Mouse (Mus musculus) T-helper 17 cell (primary cell): Measurements from ENCODE around the gene Wwox.

ENCODE experiments used
- in situ Hi-C, 2 experiments: fragments of 300-600 bp; cut with MboI, MseI; formaldehyde crosslinking; loops; 1 replicate in 1 of 2; 2 replicates in 1 of 2; pipeline ENCODE4 v1.15.1; 2025; ENCODE audit warnings: high pct_unique_total_duplicates in 2 of 2

Wwox gene

GRCm38 (mm10) chr8:115065386-115065785 lies 625.9 kb downstream of the Wwox start:
- in situ Hi-C loops, result loop anchor here in 1 of 2 experiments (5.0 kb wide), 2 partner anchors 88 to 642 kb away; partner anchors contain the start of gene Maf

- in situ Hi-C loops, result loop anchor here in 1 of 2 experiments (5.0 kb wide), 2 partner anchors 89 to 641 kb away; partner anchors contain the start of gene Maf
Measured at GRCm38 (mm10) chr8:115066550-115067058, 627.1 kb downstream of the Wwox start.

- in situ Hi-C loops, result loop anchor here in 1 of 2 experiments (5.0 kb wide), 2 partner anchors 91 to 639 kb away; partner anchors contain the start of gene Maf
Measured at GRCm38 (mm10) chr8:115068723-115069122, 629.3 kb downstream of the Wwox start.

- in situ Hi-C loops, result no loop called here
Measured at GRCm38 (mm10) chr8:115070225-115070624, 630.8 kb downstream of the Wwox start.

- in situ Hi-C loops, result no loop called here
Measured at GRCm38 (mm10) chr8:115071231-115071630, 631.8 kb downstream of the Wwox start.

- in situ Hi-C loops, result no loop called here
Measured at GRCm38 (mm10) chr8:115078296-115078695, 638.8 kb downstream of the Wwox start.

- in situ Hi-C loops, result no loop called here
Measured at GRCm38 (mm10) chr8:115081302-115082207, 642.1 kb downstream of the Wwox start.

- in situ Hi-C loops, result no loop called here
Measured at GRCm38 (mm10) chr8:115088162-115088561, 648.7 kb downstream of the Wwox start.

GRCm38 (mm10) chr8:115089744-115090143 lies 650.3 kb downstream of the Wwox start:
- in situ Hi-C loops, result no loop called here

GRCm38 (mm10) chr8:115090202-115090601 lies 650.7 kb downstream of the Wwox start:
- in situ Hi-C loops, result no loop called here

GRCm38 (mm10) chr8:115095548-115095947 lies 656.1 kb downstream of the Wwox start:
- in situ Hi-C loops, result no loop called here

GRCm38 (mm10) chr8:115097988-115098562 lies 658.6 kb downstream of the Wwox start:
- in situ Hi-C loops, result no loop called here

GRCm38 (mm10) chr8:115109309-115109708 lies 669.9 kb downstream of the Wwox start:
- in situ Hi-C loops, result no loop called here

GRCm38 (mm10) chr8:115110423-115110822 lies 671.0 kb downstream of the Wwox start:
- in situ Hi-C loops, result loop anchor here in 1 of 2 experiments (10.0 kb wide), 1 partner anchor 1034 kb away; no protein-coding TSS in a partner anchor

- in situ Hi-C loops, result loop anchor here in 1 of 2 experiments (10.0 kb wide), 1 partner anchor 1033 kb away; no protein-coding TSS in a partner anchor
Measured at GRCm38 (mm10) chr8:115112062-115112461, 672.6 kb downstream of the Wwox start.

- in situ Hi-C loops, result loop anchor here in 1 of 2 experiments (10.0 kb wide), 1 partner anchor 1030 kb away; no protein-coding TSS in a partner anchor
Measured at GRCm38 (mm10) chr8:115114498-115114897, 675.0 kb downstream of the Wwox start.

GRCm38 (mm10) chr8:115126081-115126480 lies 686.6 kb downstream of the Wwox start:
- in situ Hi-C loops, result no loop called here

GRCm38 (mm10) chr8:115126674-115127073 lies 687.2 kb downstream of the Wwox start:
- in situ Hi-C loops, result no loop called here

- in situ Hi-C loops, result no loop called here
Measured at GRCm38 (mm10) chr8:115129307-115129706, 689.9 kb downstream of the Wwox start.

- in situ Hi-C loops, result no loop called here
Measured at GRCm38 (mm10) chr8:115133119-115133518, 693.7 kb downstream of the Wwox start.

GRCm38 (mm10) chr8:115133711-115134218 lies 694.3 kb downstream of the Wwox start:
- in situ Hi-C loops, result no loop called here

GRCm38 (mm10) chr8:115136888-115137287 lies 697.4 kb downstream of the Wwox start:
- in situ Hi-C loops, result loop anchor here in 1 of 2 experiments (5.0 kb wide), 1 partner anchor 570 kb away; the partner anchor contains the start of gene Maf
